In genomic region chr4:28659478-28659877, GRCm38 (mm10) we compare ENCODE assay signal across 27 mouse cellular contexts.
DNase-seq lines count a peak whose midpoint lies in the region; ATAC-seq and TF ChIP-seq lines count a peak whose summit lies in the region.
"Had no signal": no experiment of that assay in that cellular context is flagged by ENCODE, and none has a peak within 500 bp of the region (broad histone marks: within the 10 kb centered on the region; RNA-seq: fewer than 3 reads in every experiment).

No protein-coding gene starts in this region.

- WGBS in forebrain, embryonic 13.5 days = 81% methylated on average over 2 of the region's 2 CpGs
- 89% methylated on average over 2 of the region's 2 CpGs for WGBS in forebrain, postnatal 0 days
- 90% methylated on average over 2 of the region's 2 CpGs for WGBS in kidney, embryonic 15.5 days
- WGBS in midbrain, embryonic 12.5 days = 91% methylated on average over 2 of the region's 2 CpGs
- WGBS in midbrain, embryonic 16.5 days = 95% methylated on average over 2 of the region's 2 CpGs

- H3K9ac ChIP-seq in forebrain, embryonic 13.5 days = no peak overlapping the region
- no peak overlapping the region for H3K9ac ChIP-seq in forebrain, postnatal 0 days
- no peak overlapping the region for H3K9ac ChIP-seq in kidney, embryonic 15.5 days
- H3K9ac ChIP-seq in midbrain, embryonic 12.5 days (replicated peaks) = no peak overlapping the region
- H3K9ac ChIP-seq in midbrain, embryonic 16.5 days (ENCODE audit: low read depth, low read length) = no peak overlapping the region
- H3K9ac ChIP-seq: embryonic facial prominence, embryonic 13.5 days; forebrain, embryonic 12.5 days; heart, embryonic 13.5 days; hindbrain, embryonic 13.5 days had no signal

- ATAC-seq in forebrain, embryonic 13.5 days = 0 out of 2 replicates have a peak, but pooled peaks have one; percentile 24
- no peak for ATAC-seq in forebrain, postnatal 0 days
- ATAC-seq in kidney, embryonic 15.5 days (replicated peaks; ENCODE audit: low FRiP score) = 0 out of 2 replicates have a peak, but pooled peaks have one; percentile 22
- peak; percentile 56; the same call in 1 of the 2 replicates for ATAC-seq in midbrain, embryonic 12.5 days (ENCODE audit: low FRiP score, low read depth)
- no peak for ATAC-seq in midbrain, embryonic 16.5 days
- ATAC-seq: activated CD4-positive, CD25-positive, alpha-beta regulatory T cell, adult 4 months; forebrain, embryonic 16.5 days; hindbrain, embryonic 16.5 days had no signal

- no peak overlapping the region for H3K4me3 ChIP-seq in forebrain, embryonic 13.5 days
- H3K4me3 ChIP-seq in forebrain, postnatal 0 days (ENCODE audit: low read depth, low read length) = no peak overlapping the region
- no peak overlapping the region for H3K4me3 ChIP-seq in kidney, embryonic 15.5 days (replicated peaks)
- H3K4me3 ChIP-seq in midbrain, embryonic 12.5 days = no peak overlapping the region
- H3K4me3 ChIP-seq in midbrain, embryonic 16.5 days (ENCODE audit: low read depth, low read length) = no peak overlapping the region
- H3K4me3 ChIP-seq: embryonic facial prominence, embryonic 10.5 days; embryonic facial prominence, embryonic 13.5 days; erythroblast, embryonic 14.5 days; forebrain, embryonic 12.5 days; gastrocnemius, adult 2 months; heart, embryonic 13.5 days; hindbrain, embryonic 13.5 days had no signal

- DNase-seq in forebrain, postnatal 0 days = no peak
- no peak for DNase-seq in kidney, postnatal 14 days
- DNase-seq: adrenal gland, adult 8-10 months; adrenal gland, postnatal 25 days; cerebellum, adult 11-12 months; cerebellum, adult 8-10 months; cerebellum, postnatal 10 days; cerebellum, postnatal 36 days; embryo, embryonic 11 days; gastrocnemius, adult 2 months; gastrocnemius, postnatal 14 days; heart, adult 11 months; heart, postnatal 14 days; heart, postnatal 4 days had no signal

- H3K27ac ChIP-seq in forebrain, embryonic 13.5 days = no peak overlapping the region
- no peak overlapping the region for H3K27ac ChIP-seq in forebrain, postnatal 0 days (ENCODE audit: low read depth, low read length)
- no peak overlapping the region for H3K27ac ChIP-seq in kidney, embryonic 15.5 days
- H3K27ac ChIP-seq in midbrain, embryonic 12.5 days (replicated peaks) = no peak overlapping the region
- no peak overlapping the region for H3K27ac ChIP-seq in midbrain, embryonic 16.5 days (ENCODE audit: low read length)
- H3K27ac ChIP-seq: embryonic facial prominence, embryonic 10.5 days; embryonic facial prominence, embryonic 13.5 days; forebrain, embryonic 12.5 days; gastrocnemius, adult 2 months; heart, embryonic 13.5 days; hindbrain, embryonic 13.5 days had no signal

- no peak for TF ChIP-seq CTCF in forebrain, postnatal 0 days (IDR thresholded peaks at IDR 0.05; ENCODE audit: low read depth)

- no peaks in the 10 kb centered on the region for H3K9me3 ChIP-seq in forebrain, embryonic 13.5 days (replicated peaks)
- no peaks in the 10 kb centered on the region for H3K9me3 ChIP-seq in forebrain, postnatal 0 days (ENCODE audit: low read length)
- no peaks in the 10 kb centered on the region for H3K9me3 ChIP-seq in kidney, embryonic 15.5 days (replicated peaks)
- H3K9me3 ChIP-seq in midbrain, embryonic 12.5 days = no peaks in the 10 kb centered on the region
- no peaks in the 10 kb centered on the region for H3K9me3 ChIP-seq in midbrain, embryonic 16.5 days (replicated peaks; ENCODE audit: control insufficient read depth, low read length, poor library complexity, severe bottlenecking)
- H3K9me3 ChIP-seq: embryonic facial prominence, embryonic 10.5 days; embryonic facial prominence, embryonic 13.5 days; forebrain, embryonic 12.5 days; heart, embryonic 13.5 days; hindbrain, embryonic 13.5 days had no signal

- H3K27me3 ChIP-seq in forebrain, embryonic 13.5 days = no peaks in the 10 kb centered on the region
- H3K27me3 ChIP-seq in forebrain, postnatal 0 days (ENCODE audit: insufficient read depth, low read length) = no peaks in the 10 kb centered on the region
- H3K27me3 ChIP-seq in kidney, embryonic 15.5 days = no peaks in the 10 kb centered on the region
- H3K27me3 ChIP-seq in midbrain, embryonic 12.5 days = no peaks in the 10 kb centered on the region
- H3K27me3 ChIP-seq in midbrain, embryonic 16.5 days (ENCODE audit: control insufficient read depth, insufficient read depth, low read depth, low read length) = no peaks in the 10 kb centered on the region
- H3K27me3 ChIP-seq: embryonic facial prominence, embryonic 13.5 days; forebrain, embryonic 12.5 days; heart, embryonic 13.5 days; hindbrain, embryonic 13.5 days had no signal

- H3K36me3 ChIP-seq in forebrain, embryonic 13.5 days (ENCODE audit: poor library complexity, severe bottlenecking) = no peaks in the 10 kb centered on the region
- H3K36me3 ChIP-seq in forebrain, postnatal 0 days (ENCODE audit: insufficient read depth) = no peaks in the 10 kb centered on the region
- H3K36me3 ChIP-seq in kidney, embryonic 15.5 days = no peaks in the 10 kb centered on the region
- no peaks in the 10 kb centered on the region for H3K36me3 ChIP-seq in midbrain, embryonic 12.5 days
- H3K36me3 ChIP-seq in midbrain, embryonic 16.5 days (ENCODE audit: control insufficient read depth, insufficient read depth, low read length) = no peaks in the 10 kb centered on the region
- H3K36me3 ChIP-seq: embryonic facial prominence, embryonic 10.5 days; embryonic facial prominence, embryonic 13.5 days; forebrain, embryonic 12.5 days; heart, embryonic 13.5 days; hindbrain, embryonic 13.5 days had no signal

- no peak overlapping the region for H3K4me2 ChIP-seq in forebrain, embryonic 13.5 days
- H3K4me2 ChIP-seq in forebrain, postnatal 0 days (ENCODE audit: low read depth) = no peak overlapping the region
- no peak overlapping the region for H3K4me2 ChIP-seq in kidney, embryonic 15.5 days
- H3K4me2 ChIP-seq in midbrain, embryonic 12.5 days (replicated peaks) = no peak overlapping the region
- H3K4me2 ChIP-seq in midbrain, embryonic 16.5 days (ENCODE audit: low read length) = no peak overlapping the region
- H3K4me2 ChIP-seq: embryonic facial prominence, embryonic 13.5 days; forebrain, embryonic 12.5 days; heart, embryonic 13.5 days; hindbrain, embryonic 13.5 days had no signal

- H3K4me1 ChIP-seq in forebrain, embryonic 13.5 days = no peaks in the 10 kb centered on the region
- no peaks in the 10 kb centered on the region for H3K4me1 ChIP-seq in forebrain, postnatal 0 days (ENCODE audit: insufficient read depth)
- H3K4me1 ChIP-seq in kidney, embryonic 15.5 days = no peaks in the 10 kb centered on the region
- no peaks in the 10 kb centered on the region for H3K4me1 ChIP-seq in midbrain, embryonic 12.5 days
- H3K4me1 ChIP-seq in midbrain, embryonic 16.5 days (ENCODE audit: control insufficient read depth, insufficient read depth, low read length) = no peaks in the 10 kb centered on the region
- H3K4me1 ChIP-seq: embryonic facial prominence, embryonic 10.5 days; embryonic facial prominence, embryonic 13.5 days; forebrain, embryonic 12.5 days; heart, embryonic 13.5 days; hindbrain, embryonic 13.5 days had no signal

Comparison
In these comparisons a context has a peak if more than half of its experiments do, and no peak if none do; other contexts are left out.
1. ATAC-seq: peak in forebrain, embryonic 13.5 days (single experiment), kidney, embryonic 15.5 days (single experiment) and midbrain, embryonic 12.5 days (single experiment); none in forebrain, postnatal 0 days (single experiment) and midbrain, embryonic 16.5 days (single experiment).